Mouse (Mus musculus): Measurements from ENCODE around the gene Ism2. TPM values are rescaled to one million over a fixed set of nuclear protein-coding genes. Genes with fewer than 3 reads are reported as not detected.

Gene Ism2
- polyA plus RNA-seq, 2 experiments from 2014 or later: not detected

- ATAC-seq: no peak
Observed at GRCm38 (mm10) chr12:87229633-87230032, 69.9 kb downstream of the Ism2 start.

Other genes starting within 250 kb of the Ism2 start
- under 1 TPM in 1 of 2 experiments, not detected in 1; 0.25 TPM for gene Ngb, start 197.2 kb downstream of the Ism2 start, polyA plus RNA-seq (2017; shearing (Covaris generic))
- 10 to 100 TPM; 15.3 to 15.7 TPM for gene Gstz1, start 152.5 kb downstream of the Ism2 start, polyA plus RNA-seq (2017; shearing (Covaris generic))
- gene Pomt2, start 151.7 kb downstream of the Ism2 start, polyA plus RNA-seq (2017; shearing (Covaris generic)): 1 to 10 TPM in 1 of 2 experiments, under 1 TPM in 1; 0.81 to 1.4 TPM
- 1 to 10 TPM in 1 of 2 experiments, not detected in 1; 5.0 TPM for gene Samd15, start 100.0 kb downstream of the Ism2 start, polyA plus RNA-seq (2017; shearing (Covaris generic))
- 1 to 10 TPM; 3.3 to 3.9 TPM for gene Tmed8, start 99.3 kb downstream of the Ism2 start, polyA plus RNA-seq (2017; shearing (Covaris generic))
- gene Noxred1, start 61.0 kb downstream of the Ism2 start, polyA plus RNA-seq (2017; shearing (Covaris generic)): 1 to 10 TPM in 1 of 2 experiments, under 1 TPM in 1; 0.64 to 1.2 TPM
- 10 to 100 TPM; 33.6 to 34.7 TPM for gene Vipas39, start 33.4 kb downstream of the Ism2 start, polyA plus RNA-seq (2017; shearing (Covaris generic))
- 100 to 1,000 TPM; 116 to 151 TPM for gene Ahsa1, start 33.2 kb downstream of the Ism2 start, polyA plus RNA-seq (2017; shearing (Covaris generic))
- 10 to 100 TPM; 66.1 to 85.8 TPM for gene Sptlc2, start 88.7 kb upstream of the Ism2 start, polyA plus RNA-seq (2017; shearing (Covaris generic))
- 100 to 1,000 TPM in 1 of 2 experiments, 10 to 100 TPM in 1; 83.4 to 124 TPM for gene Slirp, start 144.2 kb upstream of the Ism2 start, polyA plus RNA-seq (2017; shearing (Covaris generic))
- gene Alkbh1, start 144.3 kb upstream of the Ism2 start, polyA plus RNA-seq (2017; shearing (Covaris generic)): 10 to 100 TPM; 53.3 to 59.3 TPM
- gene Snw1, start 172.6 kb upstream of the Ism2 start, polyA plus RNA-seq (2017; shearing (Covaris generic)): 100 to 1,000 TPM; 220 to 228 TPM
- gene Gm5788, start 195.0 kb upstream of the Ism2 start, polyA plus RNA-seq (2017; shearing (Covaris generic)): 1 to 10 TPM in 1 of 2 experiments, not detected in 1; 1.2 TPM
- gene Gm8300, start 214.6 kb upstream of the Ism2 start, polyA plus RNA-seq (2017; shearing (Covaris generic)): not detected

Data from activated CD4-positive, CD25-positive, alpha-beta regulatory T cell, adult 4 months (primary cell).